Mouse (Mus musculus): ENCODE results near the gene Olfr364-ps1. TPM values are rescaled to one million over a fixed set of nuclear protein-coding genes. Genes with fewer than 3 reads are reported as not detected.

Gene Olfr364-ps1
- not detected for total RNA-seq (2021)
- long read RNA-seq, experiment 1 = 0 reads
- long read RNA-seq, experiment 2 = 0 reads

DNA sequence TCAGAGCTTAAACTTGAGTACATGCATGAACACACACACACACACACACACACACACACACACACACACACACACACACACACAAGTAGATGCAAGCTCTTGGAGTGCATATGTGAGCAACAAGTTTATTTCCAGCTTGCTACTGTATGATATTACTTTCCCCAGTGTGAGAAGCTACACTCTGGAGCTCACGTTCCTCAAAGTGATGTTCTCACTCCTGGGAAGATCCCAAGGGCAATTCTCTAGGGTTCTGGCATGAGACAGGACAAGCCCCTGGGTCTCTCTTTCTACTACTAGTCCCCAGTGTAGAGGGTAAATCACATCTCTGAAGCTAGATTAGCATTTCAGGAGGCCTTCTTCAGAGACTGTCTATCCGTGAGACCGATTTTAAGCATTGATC is at the start of gene Olfr364-ps1:
TSS of gene Olfr364-ps1 (plus strand) at position 301 of the 400 bp plus-strand sequence.
- intact Hi-C loops (cut with DNase I) = no loop called here
- DNase-seq = no peak

DNA sequence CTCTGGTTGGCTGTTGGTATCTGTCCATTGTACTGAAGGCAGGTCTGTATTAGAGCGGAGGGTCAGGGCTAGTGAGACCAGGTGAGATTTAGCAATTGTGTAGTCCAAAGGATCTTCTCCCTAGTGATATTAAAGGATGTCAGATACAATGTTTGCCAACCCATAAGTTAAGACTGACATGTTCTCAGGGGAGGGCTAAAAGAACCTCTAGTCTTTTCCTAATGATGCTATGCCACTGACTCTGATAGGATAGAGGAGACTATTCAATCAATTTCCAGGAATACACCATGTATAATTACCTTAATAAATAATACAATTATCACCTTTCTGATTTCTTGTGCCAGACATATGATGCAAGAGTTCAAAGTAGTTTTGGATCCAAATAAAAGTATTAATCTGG is 21.3 kb upstream of the Olfr364-ps1 start, which contains the start of gene Olfr362:
TSS of gene Olfr362 (minus strand) at position 101 of the 400 bp plus-strand sequence.
- intact Hi-C loops (cut with DNase I) = no loop called here
- DNase-seq = no peak

GRCm38 (mm10) chr2:37187898-37188297 is 48.8 kb downstream of the Olfr364-ps1 start, which contains the start of gene Olfr365:
Olfr365 (plus strand) TSS chr2:37188198.
- DNase-seq = no peak
- intact Hi-C loops (cut with DNase I) = no loop called here

Other genes starting within 250 kb of the Olfr364-ps1 start
- gene Olfr353, start 246.4 kb upstream of the Olfr364-ps1 start, total RNA-seq (2021) = not detected
- not detected for gene Olfr354, start 233.6 kb upstream of the Olfr364-ps1 start, total RNA-seq (2021)
- not detected for gene Olfr355, start 210.4 kb upstream of the Olfr364-ps1 start, total RNA-seq (2021)
- gene Olfr356, start 202.2 kb upstream of the Olfr364-ps1 start, total RNA-seq (2021) = not detected
- gene Olfr357, start 145.5 kb upstream of the Olfr364-ps1 start, total RNA-seq (2021) = not detected
- not detected for gene Olfr358, start 130.0 kb upstream of the Olfr364-ps1 start, total RNA-seq (2021)
- gene Olfr360, start 73.6 kb upstream of the Olfr364-ps1 start, total RNA-seq (2021) = not detected
- gene Olfr361, start 50.0 kb upstream of the Olfr364-ps1 start, total RNA-seq (2021) = not detected
- gene Olfr362, start 21.4 kb upstream of the Olfr364-ps1 start, total RNA-seq (2021) = not detected
- not detected for gene Olfr365, start 48.9 kb downstream of the Olfr364-ps1 start, total RNA-seq (2021)
- gene Olfr366, start 72.3 kb downstream of the Olfr364-ps1 start, total RNA-seq (2021) = not detected
- gene Olfr368, start 187.2 kb downstream of the Olfr364-ps1 start, total RNA-seq (2021) = not detected
- gene Pdcl, start 220.0 kb downstream of the Olfr364-ps1 start, total RNA-seq (2021) = 10 to 100 TPM; 12.9 to 13.3 TPM

Measured in gastrocnemius, postnatal 36 days (tissue).